In genomic region chr8:122883671-122884070, GRCm38 (mm10) we compare ENCODE assay signal across 21 mouse cellular contexts. TPM values are rescaled to one million over a fixed set of nuclear protein-coding genes. Genes with fewer than 3 reads are reported as not detected.
"Had no signal": no experiment of that assay in that cellular context is flagged by ENCODE, and none has a peak within 500 bp of the region (broad histone marks: within the 10 kb centered on the region; RNA-seq: fewer than 3 reads in every experiment).

No protein-coding gene starts in this region.

- H3K27me3 ChIP-seq: midbrain, embryonic 12.5 days; neural tube, embryonic 13.5 days; neural tube, embryonic 15.5 days had no signal

- H3K4me3 ChIP-seq: midbrain, embryonic 10.5 days; midbrain, embryonic 12.5 days; myocyte; neural tube, embryonic 13.5 days; neural tube, embryonic 15.5 days had no signal

- H3K4me1 ChIP-seq: midbrain, embryonic 12.5 days; neural tube, embryonic 13.5 days; neural tube, embryonic 15.5 days had no signal

- H3K27ac ChIP-seq: midbrain, embryonic 10.5 days; midbrain, embryonic 12.5 days; neural tube, embryonic 13.5 days; neural tube, embryonic 15.5 days had no signal

- H3K4me2 ChIP-seq: lung, embryonic 14.5 days; midbrain, embryonic 12.5 days; neural tube, embryonic 13.5 days; neural tube, embryonic 15.5 days had no signal

- DNase-seq: lung, embryonic 14.5 days; lung, postnatal 10 days; lung, postnatal 4 days; midbrain, embryonic 14.5 days; retina, postnatal 1 day; right cerebral cortex, adult 18-20 months; right cerebral cortex, postnatal 25 days; right cerebral cortex, postnatal 4 days; spleen, adult 18-20 months; thymus, adult 18-20 months; thymus, postnatal 14 days; thymus, postnatal 36 days had no signal

- H3K9ac ChIP-seq: lung, embryonic 14.5 days; midbrain, embryonic 12.5 days; neural tube, embryonic 13.5 days; neural tube, embryonic 15.5 days had no signal

- H3K9me3 ChIP-seq: midbrain, embryonic 10.5 days; midbrain, embryonic 12.5 days; neural tube, embryonic 13.5 days; neural tube, embryonic 15.5 days had no signal

- ATAC-seq: midbrain, embryonic 16.5 days had no signal

RNA-seq across cellular contexts. Expression of gene Cdh15, which starts 35.9 kb away (rescaled TPM):
- total RNA-seq: megakaryocyte, adult 5-6 weeks; megakaryocyte-erythroid progenitor cell, adult 5-6 weeks had no signal
- polyA plus RNA-seq: lung, embryonic 14.5 days; small intestine, adult 2 months had no signal
